Mouse (Mus musculus) cerebellum, adult (tissue): Measurements from ENCODE around the gene Tango6.
"Not testable (repeated sequence)": the region's sequence is repeated elsewhere in the genome, so short reads cannot be mapped to it uniquely, and the experiment has no call there.

ENCODE experiments used
- ATAC-seq: cut with Nextera tagmentation; 2 replicates; pipeline ENCODE4 v1.9.2; 2017; ENCODE audit warnings: mild to moderate bottlenecking, moderate library complexity, mixed read lengths; ENCODE audit not compliant: insufficient number of reproducible peaks, low FRiP score, low TSS enrichment

Gene Tango6

GRCm38 (mm10) chr8:106742321-106742720 lies 59.5 kb downstream of the Tango6 start:
- no peak for ATAC-seq

DNA sequence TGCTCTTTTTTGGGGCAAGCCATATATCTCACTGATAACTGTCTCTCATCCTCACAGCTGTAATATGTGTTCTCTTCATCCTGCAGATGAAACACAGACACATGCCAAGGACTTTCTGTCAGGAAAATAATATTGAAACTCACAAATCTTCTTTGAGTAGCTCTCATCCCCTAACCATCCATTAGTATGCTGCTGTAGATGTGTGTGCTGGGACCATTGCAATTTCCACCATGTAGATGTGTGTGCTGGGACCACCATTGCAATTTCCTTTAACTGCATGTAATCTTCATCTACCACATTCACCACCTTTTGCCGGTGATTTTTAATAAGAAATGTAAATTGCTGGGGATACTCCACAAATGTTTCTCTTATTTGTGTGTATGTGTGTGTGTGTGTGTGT lies 60.5 kb downstream of the Tango6 start:
- no peak for ATAC-seq

DNA sequence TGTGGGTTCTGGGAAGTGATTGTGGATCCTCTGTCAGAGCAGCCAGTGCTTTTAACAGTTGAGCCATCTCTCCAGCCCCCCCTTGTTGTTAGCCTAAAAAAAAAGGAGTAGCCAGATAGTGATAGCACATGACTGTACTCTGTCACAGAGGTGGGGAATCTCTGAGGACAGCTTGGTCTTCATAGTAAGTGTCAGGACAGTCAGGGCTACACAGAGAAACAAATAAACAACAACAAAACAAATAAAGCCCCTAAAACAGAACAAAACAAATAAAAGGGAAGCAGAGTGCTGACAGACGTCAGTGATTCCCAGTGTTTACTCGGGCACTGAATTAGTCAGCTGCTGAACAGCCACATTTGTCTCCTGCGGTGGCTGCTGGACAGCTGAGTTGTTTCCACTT lies 70.6 kb downstream of the Tango6 start:
- no peak for ATAC-seq

GRCm38 (mm10) chr8:106761317-106761716 lies 78.4 kb downstream of the Tango6 start:
- no peak for ATAC-seq

GRCm38 (mm10) chr8:106761867-106762523 lies 79.1 kb downstream of the Tango6 start:
- no peak for ATAC-seq

- no peak for ATAC-seq
These were observed 81.7 kb downstream of the Tango6 start for GRCm38 (mm10) chr8:106764529-106764928.

- ATAC-seq = no peak
These were observed 82.7 kb downstream of the Tango6 start for GRCm38 (mm10) chr8:106765570-106765969.

GRCm38 (mm10) chr8:106766736-106767135 lies 83.9 kb downstream of the Tango6 start:
- ATAC-seq = no peak

DNA sequence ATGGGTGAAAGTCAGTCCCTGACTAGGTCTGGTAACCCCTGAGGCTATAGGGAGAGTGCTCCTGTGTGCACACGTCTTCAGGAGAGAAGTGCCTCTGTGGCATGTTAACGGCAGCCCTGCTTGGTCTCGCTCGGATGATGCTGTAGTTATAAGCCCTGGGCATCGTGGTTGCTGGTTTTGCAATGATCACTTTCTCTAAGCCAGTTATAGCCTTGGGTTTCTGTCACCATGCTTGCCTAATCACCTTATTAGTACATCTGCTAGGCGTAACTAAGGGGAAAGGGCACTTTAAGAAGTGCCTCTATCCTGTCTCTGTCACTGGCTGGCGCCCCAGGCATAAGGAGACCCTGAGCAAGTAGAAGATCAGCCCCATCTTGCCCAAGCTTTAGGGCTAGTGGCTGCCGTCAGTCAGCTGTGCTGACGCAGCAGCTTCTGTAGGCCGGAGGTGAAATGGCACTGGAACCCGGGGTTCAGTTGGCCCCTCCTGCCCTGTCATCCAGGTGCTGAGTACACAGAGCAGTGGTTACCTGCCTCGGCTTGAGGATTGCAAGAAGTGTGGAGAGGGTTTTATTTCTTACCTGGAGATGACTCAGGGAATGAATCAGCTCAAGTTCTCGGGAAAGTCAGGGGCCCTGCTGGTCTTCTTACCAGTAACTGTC lies 86.4 kb downstream of the Tango6 start:
- no peak for ATAC-seq

DNA sequence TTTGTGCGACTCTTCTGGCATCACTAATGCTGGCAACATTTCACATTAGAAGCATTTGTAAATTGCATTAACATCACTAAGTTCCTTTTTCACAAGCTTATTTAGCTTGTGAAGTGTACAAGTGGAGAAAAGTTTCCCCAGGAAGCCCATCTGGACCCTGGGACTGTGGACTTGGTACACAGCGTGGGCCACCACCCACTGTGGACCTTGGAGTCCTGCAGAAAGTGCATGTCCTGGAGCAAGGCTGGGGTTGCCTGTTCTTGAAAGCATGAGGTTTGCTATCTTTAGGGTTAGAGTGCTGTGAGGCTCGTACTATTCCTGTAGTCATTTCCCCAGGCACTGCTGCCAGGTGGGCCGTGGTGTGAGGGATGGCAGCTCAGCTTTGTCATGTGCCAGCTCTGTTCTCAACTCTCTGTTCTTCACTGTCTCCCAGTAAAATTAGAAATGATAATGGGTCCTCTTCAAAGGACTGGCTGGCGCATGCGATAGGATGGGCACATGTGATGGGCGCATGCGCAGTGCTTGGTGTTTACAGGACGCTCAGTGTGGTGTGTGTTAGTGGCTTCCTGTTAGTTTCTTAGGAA lies 87.8 kb downstream of the Tango6 start:
- no peak for ATAC-seq

DNA sequence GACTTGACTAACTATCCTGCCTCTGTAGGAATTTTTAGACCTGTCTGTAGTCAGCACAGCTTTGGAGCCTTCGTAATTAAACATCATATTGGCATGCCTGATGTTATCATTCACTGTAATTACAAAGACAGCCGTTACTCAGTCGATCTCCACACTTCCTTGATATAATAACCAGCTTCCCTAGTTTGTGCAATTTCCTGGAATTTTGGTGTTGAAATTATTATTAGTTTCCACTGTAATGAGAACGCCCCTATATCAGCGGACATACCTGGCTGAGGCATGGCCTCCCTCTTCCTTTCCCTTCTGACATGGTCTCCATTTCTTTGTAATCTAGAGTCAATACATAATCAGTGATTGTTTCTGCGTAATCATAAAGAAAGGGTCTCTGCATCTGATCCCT lies 89.2 kb downstream of the Tango6 start:
- ATAC-seq = no peak

DNA sequence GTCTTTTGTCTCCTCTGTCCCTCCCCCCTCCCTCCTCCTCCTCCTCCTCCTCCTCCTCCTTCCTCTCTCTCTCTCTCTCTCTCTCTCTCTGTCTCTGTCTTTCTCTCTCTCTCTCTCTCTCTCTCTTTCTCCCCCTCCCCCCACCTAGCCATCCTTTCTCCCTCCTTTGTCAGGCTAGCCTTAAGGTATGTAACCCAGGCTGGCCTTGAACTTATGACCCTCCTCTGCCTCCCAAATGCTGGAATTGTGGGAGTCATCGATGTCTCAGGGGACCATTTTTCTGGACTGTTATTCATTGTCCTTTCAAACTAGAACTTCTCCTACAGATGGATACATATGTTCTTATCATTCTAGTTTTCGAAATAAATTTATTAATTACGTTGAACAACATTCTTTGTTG lies 89.6 kb downstream of the Tango6 start:
- ATAC-seq = no peak

DNA sequence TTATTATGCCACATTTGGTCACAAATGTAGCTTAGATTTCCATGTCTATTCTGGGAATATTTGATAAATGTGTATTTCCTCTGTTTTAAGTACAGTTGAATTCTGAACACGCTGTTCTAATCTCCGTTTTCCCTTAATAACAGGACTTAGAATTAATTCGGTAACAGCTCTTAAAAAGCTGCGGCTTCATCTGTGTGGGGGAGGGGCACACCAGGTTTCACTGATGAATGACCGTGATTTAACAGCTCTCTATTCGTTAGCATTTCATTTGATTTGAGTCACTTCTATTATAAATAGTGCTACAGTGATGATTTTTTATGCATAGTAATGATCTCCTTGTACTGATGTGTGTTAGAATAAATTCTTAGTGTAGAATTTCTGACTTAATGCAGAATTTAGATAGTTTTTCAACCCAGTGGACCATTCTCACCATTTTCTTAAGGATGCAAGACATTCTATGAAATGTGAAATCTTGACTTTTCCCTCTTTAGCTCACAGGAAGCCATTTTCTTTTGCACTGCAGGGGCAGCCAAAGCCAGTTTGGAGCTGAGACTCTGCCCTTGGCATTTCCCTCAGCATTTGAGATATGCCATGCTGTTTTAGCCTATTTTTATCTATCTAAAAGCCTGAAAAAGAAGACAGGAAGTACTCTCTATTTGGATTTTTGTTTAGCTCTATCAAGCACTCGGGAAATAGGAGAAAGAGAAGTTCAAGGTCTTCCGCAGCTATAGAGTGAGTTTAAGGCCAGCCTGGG lies 91.9 kb downstream of the Tango6 start:
- ATAC-seq = no peak

GRCm38 (mm10) chr8:106789623-106790022 lies 106.8 kb downstream of the Tango6 start:
- ATAC-seq = no peak

- ATAC-seq = no peak
These were observed 112.0 kb downstream of the Tango6 start for GRCm38 (mm10) chr8:106794820-106795219.

GRCm38 (mm10) chr8:106799821-106800220 lies 117.0 kb downstream of the Tango6 start:
- ATAC-seq = no peak

- ATAC-seq = no peak
These were observed 118.4 kb downstream of the Tango6 start for GRCm38 (mm10) chr8:106801261-106801660.

- not testable (repeated sequence) for ATAC-seq
These were observed 119.7 kb downstream of the Tango6 start for GRCm38 (mm10) chr8:106802384-106803137.

DNA sequence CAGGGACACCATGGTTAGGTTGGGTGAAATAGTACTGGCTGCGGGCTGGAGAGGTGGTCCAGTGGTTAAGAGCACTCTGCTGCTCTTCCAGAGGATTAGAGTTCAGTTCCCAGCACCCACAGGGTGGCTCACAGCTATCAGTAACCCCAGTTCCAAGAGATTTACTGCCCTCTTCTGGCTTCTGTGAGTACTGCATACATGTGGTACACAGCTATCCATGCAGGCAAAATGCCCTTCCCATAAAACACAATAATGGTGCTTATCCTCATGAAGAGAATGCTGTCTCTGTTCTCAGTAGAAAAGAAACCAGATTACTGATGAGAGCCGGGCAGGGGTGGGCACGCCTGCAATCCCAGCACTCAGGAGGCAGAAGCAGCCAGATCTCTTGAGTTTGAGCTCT lies 123.0 kb downstream of the Tango6 start:
- ATAC-seq = no peak

- ATAC-seq = no peak
These were observed 124.6 kb downstream of the Tango6 start for GRCm38 (mm10) chr8:106807461-106807860.
